Mouse (Mus musculus) olfactory bulb, adult 2 months (tissue): ENCODE results near the gene Grhpr.

Experiments used
- CTCF ChIP-seq: fragments of 200-500 bp; IDR thresholded peaks from 2 replicates; pipeline ENCODE4 v1.5.1; 2012; ENCODE audit warnings: low read depth, mild to moderate bottlenecking, low read length, moderate library complexity; ENCODE audit not compliant: insufficient read depth
- POLR2A ChIP-seq: fragments of 200-500 bp; IDR thresholded peaks from 2 replicates; pipeline ENCODE4 v1.6.1; 2012; ENCODE audit warnings: mild to moderate bottlenecking, low read depth, low read length, moderate library complexity; ENCODE audit not compliant: insufficient read depth

DNA sequence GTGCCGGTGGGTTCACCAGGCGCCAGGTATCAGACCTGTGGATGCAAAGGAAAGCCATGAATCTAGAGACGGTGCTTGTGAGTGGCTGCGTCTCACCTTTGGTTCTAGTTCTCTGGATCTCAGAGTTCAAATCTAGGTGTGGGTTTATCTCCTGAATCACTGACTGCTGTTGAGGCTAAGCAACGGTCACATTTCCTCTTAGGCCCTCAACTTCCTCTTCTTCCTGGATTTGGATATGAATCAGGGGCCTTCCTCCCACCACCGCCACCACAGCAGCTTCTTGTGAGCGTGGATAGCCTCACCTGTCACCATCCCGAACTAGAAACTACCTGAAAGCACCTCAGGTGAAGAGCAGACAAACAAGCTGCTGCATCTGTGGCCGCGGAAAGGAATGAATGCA lies 54.9 kb downstream of the Grhpr start:
- TF ChIP-seq CTCF (no peak), POLR2A (no peak)
